Mouse (Mus musculus) hindbrain, postnatal 0 days (tissue): Measurements from ENCODE around the gene Gtf2ird1. TPM values are rescaled to one million over a fixed set of nuclear protein-coding genes. Genes with fewer than 3 reads are reported as not detected.

Experiments
- ATAC-seq: fragments of 200-750 bp; cut with Nextera tagmentation; 2 replicates; pipeline ENCODE4 v1.8.0; 2017; ENCODE audit warnings: mild to moderate bottlenecking, moderate TSS enrichment, moderate library complexity
- DNase-seq: peaks from one replicate; pipeline ENCODE4 v3.0.0-alpha.2; 2015; ENCODE audit warnings: low spot score
- H3K27ac ChIP-seq: fragments of 300-500 bp; sonication (generic); 2 replicates; pipeline ENCODE4 v1.5.1; 2014; ENCODE audit warnings: mild to moderate bottlenecking
- H3K27me3 ChIP-seq: fragments of 300-500 bp; sonication (generic); 2 replicates; pipeline ENCODE4 v1.6.1; 2014; ENCODE audit warnings: low read length, mixed read lengths; ENCODE audit not compliant: insufficient read depth
- H3K36me3 ChIP-seq: fragments of 300-500 bp; sonication (generic); 2 replicates; pipeline ENCODE4 v1.6.1; 2014; ENCODE audit warnings: low read length, mixed read lengths; ENCODE audit not compliant: insufficient read depth
- H3K4me1 ChIP-seq: fragments of 300-500 bp; sonication (generic); 2 replicates; pipeline ENCODE4 v1.6.1; 2014; ENCODE audit warnings: antibody characterized with exemption, low read length, mixed read lengths; ENCODE audit not compliant: insufficient read depth
- H3K4me2 ChIP-seq: fragments of 300-500 bp; sonication (generic); 2 replicates; pipeline ENCODE4 v1.6.1; 2014; ENCODE audit warnings: low read depth, mild to moderate bottlenecking, low read length, moderate library complexity, mixed read lengths
- H3K4me3 ChIP-seq: fragments of 300-500 bp; sonication (generic); 2 replicates; pipeline ENCODE4 v1.5.1; 2014; ENCODE audit warnings: low read length
- H3K9ac ChIP-seq: fragments of 300-500 bp; sonication (generic); replicated peaks from 2 replicates; pipeline ENCODE4 v1.6.1; 2014; ENCODE audit warnings: mild to moderate bottlenecking, low read length, moderate library complexity, mixed read lengths
- H3K9me3 ChIP-seq: fragments of 300-500 bp; sonication (generic); 2 replicates; pipeline ENCODE4 v1.6.1; 2016; ENCODE audit warnings: low read length, mixed read lengths
- CTCF ChIP-seq: IDR thresholded peaks from 2 replicates; pipeline ENCODE4 v1.5.1; 2016; ENCODE audit warnings: antibody characterized with exemption, control low read depth, low read depth
- WGBS: fragments of 180-500 bp; shearing (Covaris S2); extraction: QIAGEN DNeasy Blood & Tissue Kit; methylation state at CpG from one replicate; pipeline ENCODE4 v1.1.7; 2014; 5-methylcytosine and 5-hydroxymethylcytosine counted together
- polyA plus RNA-seq: library from polyadenylated mRNA; unstranded; fragments of >200 nt; fragmentation: Nextera tagmentation; extraction: Ambion mirVana; gene quantifications from 2 replicates; pipeline ENCODE4 v1.2.1, GENCODE M21; 2015
- total RNA-seq: library from RNA; depleted of rRNA; stranded (reverse); fragments of >200 nt; gene quantifications from 2 replicates; pipeline ENCODE4 v1.2.3, GENCODE M21; 2014

Gene Gtf2ird1
- total and polyA plus RNA-seq, 2 experiments from 2014 or later: 46.4 to 57.7 TPM

DNA sequence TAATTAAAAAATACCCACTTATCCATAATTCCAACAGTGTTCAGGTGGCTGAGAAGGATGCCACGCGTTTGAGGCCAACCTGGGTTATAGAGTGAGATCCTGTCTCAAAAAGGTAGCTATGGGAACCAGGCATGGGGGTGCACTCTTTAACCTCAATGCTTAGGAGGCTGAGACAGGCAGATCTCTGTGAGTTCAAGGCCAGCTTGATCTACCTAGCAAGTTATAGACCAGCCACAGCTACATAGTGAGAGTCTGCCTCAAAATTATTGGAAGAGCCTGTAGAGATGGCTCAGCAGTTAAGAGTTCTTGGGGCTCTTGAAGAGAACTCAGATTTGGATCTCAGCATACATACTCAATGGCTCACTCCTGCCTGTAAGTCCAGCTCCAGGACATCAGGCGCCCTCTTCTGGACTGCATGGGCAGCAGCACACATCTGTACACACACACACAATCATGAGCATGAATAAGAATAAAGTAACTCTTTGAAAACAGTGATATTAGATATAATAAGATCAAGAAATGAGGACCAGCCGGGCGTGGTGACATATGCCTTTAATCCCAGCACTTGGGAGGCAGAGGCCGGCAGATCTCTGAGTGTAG is 18.6 kb upstream of the Gtf2ird1 start:
- Histone ChIP-seq H3K4me1 (no peaks in the 10 kb centered on the region), H3K9me3 (no peaks in the 10 kb centered on the region), H3K4me3 (no peak overlapping the region), H3K36me3 (no peaks in the 10 kb centered on the region), H3K4me2 (no peak overlapping the region), H3K9ac (no peak overlapping the region), H3K27me3 (no peaks in the 10 kb centered on the region), H3K27ac (no peak overlapping the region)
- no peak for TF ChIP-seq CTCF
- DNase-seq (no peak), ATAC-seq (no peak)
- 91% methylated on average over 6 of the region's 6 CpGs for WGBS

DNA sequence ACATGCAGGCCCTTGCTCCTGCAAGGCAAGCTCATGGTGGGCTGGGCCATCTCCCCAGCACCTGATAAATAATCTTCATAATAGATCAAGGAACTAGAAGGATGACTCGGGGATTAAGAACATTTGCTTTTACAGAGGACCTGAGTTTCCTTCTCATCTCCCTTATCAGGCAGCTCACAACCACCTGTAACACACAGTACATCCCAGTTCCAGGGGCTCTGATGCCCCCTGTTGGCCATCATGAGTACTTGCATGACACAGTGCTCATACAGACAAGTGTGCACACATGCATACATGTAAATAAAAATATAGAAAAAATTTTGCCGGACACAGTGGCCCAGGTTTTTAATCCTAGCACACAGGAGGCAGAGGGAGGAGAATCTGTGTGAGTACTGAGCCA is 17.4 kb upstream of the Gtf2ird1 start:
- no peaks in the 10 kb centered on the region for H3K36me3 ChIP-seq
- no peaks in the 10 kb centered on the region for H3K27me3 ChIP-seq
- no peak overlapping the region for H3K4me2 ChIP-seq
- no peak overlapping the region for H3K4me3 ChIP-seq
- no peak overlapping the region for H3K9ac ChIP-seq
- ATAC-seq (no peak), DNase-seq (peak; percentile 43)
- peak; percentile 61 for TF ChIP-seq CTCF
- H3K4me1 ChIP-seq: no peaks in the 10 kb centered on the region
- H3K9me3 ChIP-seq: no peaks in the 10 kb centered on the region
- 84% methylated on average over 2 of the region's 2 CpGs for WGBS
- no peak overlapping the region for H3K27ac ChIP-seq

DNA sequence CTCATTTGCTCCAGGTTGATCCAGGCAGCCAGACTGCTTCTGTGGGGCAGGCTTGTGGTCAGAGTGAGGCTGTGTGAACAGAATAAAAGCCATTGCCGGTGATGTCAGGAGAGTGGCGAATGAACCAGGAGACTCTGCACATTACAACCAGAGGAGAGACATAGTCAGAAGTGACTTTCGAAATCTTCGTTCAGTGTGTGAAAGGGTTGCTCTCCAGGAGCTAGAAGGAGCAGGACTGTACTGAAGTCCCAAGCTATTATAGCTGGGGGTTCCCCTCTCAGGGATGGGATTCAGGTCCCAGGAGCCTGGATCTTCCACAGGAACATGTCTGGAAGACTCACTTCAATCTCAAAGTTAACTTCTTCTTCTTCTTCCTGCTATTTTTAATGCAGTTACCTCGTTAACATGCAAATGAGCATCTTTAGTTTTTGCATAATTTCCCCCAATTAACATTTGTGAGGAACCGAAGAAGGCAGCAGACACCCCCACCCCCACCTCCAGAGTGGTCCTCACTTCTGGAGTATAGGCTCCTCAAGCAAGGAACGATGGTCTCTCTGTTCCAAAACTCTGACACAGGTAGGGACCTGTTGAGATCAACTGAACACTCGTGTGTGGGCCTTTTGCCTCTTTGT is 14.1 kb upstream of the Gtf2ird1 start:
- Histone ChIP-seq H3K27ac (no peak overlapping the region), H3K4me3 (no peak overlapping the region), H3K4me2 (no peak overlapping the region), H3K9me3 (no peaks in the 10 kb centered on the region), H3K9ac (no peak overlapping the region), H3K4me1 (peaks cover 3% of the 10 kb centered on the region; the same call in 1 of the 2 replicates), H3K36me3 (no peaks in the 10 kb centered on the region), H3K27me3 (no peaks in the 10 kb centered on the region)
- DNase-seq: no peak
- 73% methylated on average over 8 of the region's 8 CpGs for WGBS
- no peak for ATAC-seq
- no peak for TF ChIP-seq CTCF

DNA sequence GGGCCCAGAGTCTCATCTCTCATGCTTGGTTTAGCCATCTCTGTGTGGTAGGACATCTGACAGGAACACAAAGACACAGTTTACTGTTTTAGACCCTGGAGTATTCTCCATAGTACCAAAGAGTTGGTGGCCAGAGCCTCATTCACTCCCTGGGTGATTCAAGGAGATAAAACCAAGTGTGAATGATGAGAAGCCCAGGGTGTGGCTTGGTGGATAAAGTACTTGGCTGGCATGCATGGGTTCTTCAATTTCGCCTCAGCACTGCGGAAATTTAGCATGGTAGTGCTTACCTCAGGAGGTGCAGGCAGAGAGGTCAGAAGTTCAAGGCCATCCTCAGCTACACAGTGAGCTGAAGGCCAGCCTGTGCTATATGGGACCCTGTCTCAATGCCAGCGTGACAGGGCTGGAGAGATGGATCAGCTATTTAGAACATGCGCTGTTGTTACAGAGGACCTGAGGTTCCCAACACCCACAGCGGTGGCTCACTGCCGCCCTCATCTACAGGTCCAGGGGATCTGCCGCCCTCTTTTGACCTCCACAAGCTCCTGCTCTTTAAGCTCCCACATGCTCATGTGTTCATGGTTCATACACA is 13.1 kb upstream of the Gtf2ird1 start:
- Histone ChIP-seq H3K9me3 (no peaks in the 10 kb centered on the region), H3K4me1 (peaks cover 3% of the 10 kb centered on the region; the same call in 1 of the 2 replicates), H3K27ac (no peak overlapping the region), H3K27me3 (no peaks in the 10 kb centered on the region), H3K4me3 (no peak overlapping the region), H3K4me2 (no peak overlapping the region), H3K9ac (no peak overlapping the region), H3K36me3 (no peaks in the 10 kb centered on the region)
- TF ChIP-seq CTCF: no peak
- ATAC-seq: no peak
- 85% methylated on average over 7 of the region's 7 CpGs for WGBS
- no peak for DNase-seq

DNA sequence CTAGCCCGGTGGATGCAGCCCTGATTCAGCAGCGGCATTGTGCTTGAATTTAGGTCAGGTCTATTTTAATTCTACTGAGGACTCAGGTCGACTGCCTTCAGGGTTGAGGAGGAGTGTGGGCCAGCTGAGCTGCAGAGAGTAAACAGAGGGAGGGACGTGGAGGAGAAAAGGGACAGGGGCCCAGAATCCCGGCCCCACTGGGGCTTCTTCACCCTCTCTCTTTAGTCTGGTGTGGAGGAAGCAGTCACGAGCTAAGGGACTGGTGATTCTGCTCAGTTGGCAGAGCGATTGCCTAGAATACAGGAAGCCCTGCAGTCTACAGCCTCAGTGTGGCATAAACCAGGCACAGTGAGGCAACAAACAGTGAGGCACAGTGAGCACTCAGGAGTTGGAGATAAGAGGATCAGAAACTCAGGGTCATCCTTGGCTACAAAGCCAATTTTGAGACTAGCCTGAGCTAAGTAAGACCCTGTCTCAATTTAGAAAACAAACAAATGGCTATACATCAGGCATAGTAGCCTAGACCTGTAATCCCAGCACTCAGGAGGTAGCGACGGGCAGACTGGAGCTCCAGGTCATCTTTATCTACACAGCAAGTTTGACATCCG is 11.7 kb upstream of the Gtf2ird1 start:
- Histone ChIP-seq H3K36me3 (no peaks in the 10 kb centered on the region), H3K27me3 (no peaks in the 10 kb centered on the region), H3K27ac (peak overlapping the region; percentile 37; the same call in 1 of the 2 replicates), H3K4me1 (peaks cover 3% of the 10 kb centered on the region; the same call in 1 of the 2 replicates), H3K9me3 (no peaks in the 10 kb centered on the region), H3K4me3 (no peak overlapping the region), H3K4me2 (no peak overlapping the region), H3K9ac (no peak overlapping the region)
- ATAC-seq: no peak
- WGBS: 63% methylated on average over 10 of the region's 10 CpGs
- TF ChIP-seq CTCF: no peak
- no peak for DNase-seq

DNA sequence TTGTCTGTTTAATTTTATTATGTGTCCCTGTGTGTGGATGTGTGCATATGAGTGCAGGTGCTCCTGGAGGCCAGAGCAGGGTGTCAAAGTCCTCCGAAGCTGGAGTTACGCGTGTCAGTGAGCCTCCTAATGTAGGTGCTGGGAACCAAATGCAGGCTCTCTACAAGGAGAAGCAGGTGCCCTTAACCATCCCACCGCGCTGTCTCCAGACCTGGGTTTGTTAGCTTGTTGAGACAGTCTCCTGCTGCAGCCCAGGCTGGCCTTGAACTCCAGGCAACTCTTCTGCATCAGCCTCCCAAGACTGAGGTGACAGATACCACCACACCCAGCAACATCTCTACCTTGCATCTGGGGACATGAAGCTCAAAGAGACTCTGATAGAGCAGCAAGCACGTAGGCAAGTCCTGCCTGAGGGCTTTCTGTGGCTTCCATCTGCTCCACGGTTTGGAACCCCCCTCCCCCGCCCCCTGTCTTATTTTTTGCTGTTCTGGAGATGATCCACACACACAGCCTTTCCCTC is 10.6 kb upstream of the Gtf2ird1 start:
- DNase-seq (peak; percentile 22), ATAC-seq (0 out of 2 replicates have a peak, but pooled peaks have one; percentile 29)

More for the DNA sequence above, 10.6 kb upstream of the Gtf2ird1 start:
- no peaks in the 10 kb centered on the region for H3K36me3 ChIP-seq
- H3K4me2 ChIP-seq: no peak overlapping the region
- no peak overlapping the region; the same call in 1 of the 2 replicates for H3K27ac ChIP-seq
- H3K4me3 ChIP-seq: no peak overlapping the region
- no peak for TF ChIP-seq CTCF
- 55% methylated on average over 8 of the region's 8 CpGs for WGBS
- no peaks in the 10 kb centered on the region for H3K9me3 ChIP-seq
- no peaks in the 10 kb centered on the region for H3K27me3 ChIP-seq
- peaks cover 3% of the 10 kb centered on the region; the same call in 1 of the 2 replicates for H3K4me1 ChIP-seq
- no peak overlapping the region for H3K9ac ChIP-seq
